Mouse (Mus musculus) ES-Bruce4 (cell line): ENCODE data around the gene Ccdc33. TPM values are rescaled to one million over a fixed set of nuclear protein-coding genes. Genes with fewer than 3 reads are reported as not detected.

Source experiments
- H3K27ac ChIP-seq: 2 replicates; pipeline ENCODE4 v1.5.1; 2012; ENCODE audit warnings: low read length, inconsistent platforms; ENCODE audit not compliant: insufficient read depth
- H3K27me3 ChIP-seq: 2 replicates; pipeline ENCODE4 v1.6.1; 2012; ENCODE audit warnings: mild to moderate bottlenecking, low read length, inconsistent platforms; ENCODE audit not compliant: control insufficient read depth, poor library complexity, insufficient read depth, severe bottlenecking
- H3K36me3 ChIP-seq: 2 replicates; pipeline ENCODE4 v1.6.1; 2012; ENCODE audit warnings: inconsistent platforms, mild to moderate bottlenecking, low read length, moderate library complexity; ENCODE audit not compliant: control insufficient read depth, poor library complexity, insufficient read depth, severe bottlenecking
- H3K4me1 ChIP-seq: one replicate; pipeline ENCODE4 v1.8.1; 2011; ENCODE audit warnings: low read length; ENCODE audit not compliant: control insufficient read depth, insufficient read depth
- H3K4me3 ChIP-seq: 2 replicates; pipeline ENCODE4 v1.5.1; 2011; ENCODE audit warnings: low read depth, mild to moderate bottlenecking, low read length
- H3K9ac ChIP-seq: 2 replicates; pipeline ENCODE4 v1.6.1; 2012; ENCODE audit warnings: low read depth, mild to moderate bottlenecking, inconsistent platforms; ENCODE audit not compliant: poor library complexity, severe bottlenecking
- H3K9me3 ChIP-seq: replicated peaks from 2 replicates; pipeline ENCODE4 v1.6.1; 2012; ENCODE audit warnings: mild to moderate bottlenecking, low read length, inconsistent platforms; ENCODE audit not compliant: control insufficient read depth, poor library complexity, insufficient read depth, severe bottlenecking
- CTCF ChIP-seq: IDR thresholded peaks from one replicate; pipeline ENCODE4 v1.8.1; 2011; ENCODE audit warnings: low read depth, low read length
- EP300 ChIP-seq: IDR thresholded peaks from 2 replicates; pipeline ENCODE4 v1.6.1; 2011; ENCODE audit warnings: low read depth, low read length; ENCODE audit not compliant: insufficient read depth
- POLR2A ChIP-seq: IDR thresholded peaks from one replicate; pipeline ENCODE4 v1.8.1; 2011; ENCODE audit warnings: low read length; ENCODE audit not compliant: insufficient read depth
- polyA plus RNA-seq: library from polyadenylated mRNA; stranded (reverse); fragments of >200 nt; gene quantifications from 2 replicates; pipeline ENCODE4 v1.2.4, GENCODE M21; 2011; ENCODE audit warnings: low read depth; ENCODE audit not compliant: missing spikeins, insufficient read depth, insufficient read length

Gene Ccdc33
- polyA plus RNA-seq, 1 experiment = not detected

DNA sequence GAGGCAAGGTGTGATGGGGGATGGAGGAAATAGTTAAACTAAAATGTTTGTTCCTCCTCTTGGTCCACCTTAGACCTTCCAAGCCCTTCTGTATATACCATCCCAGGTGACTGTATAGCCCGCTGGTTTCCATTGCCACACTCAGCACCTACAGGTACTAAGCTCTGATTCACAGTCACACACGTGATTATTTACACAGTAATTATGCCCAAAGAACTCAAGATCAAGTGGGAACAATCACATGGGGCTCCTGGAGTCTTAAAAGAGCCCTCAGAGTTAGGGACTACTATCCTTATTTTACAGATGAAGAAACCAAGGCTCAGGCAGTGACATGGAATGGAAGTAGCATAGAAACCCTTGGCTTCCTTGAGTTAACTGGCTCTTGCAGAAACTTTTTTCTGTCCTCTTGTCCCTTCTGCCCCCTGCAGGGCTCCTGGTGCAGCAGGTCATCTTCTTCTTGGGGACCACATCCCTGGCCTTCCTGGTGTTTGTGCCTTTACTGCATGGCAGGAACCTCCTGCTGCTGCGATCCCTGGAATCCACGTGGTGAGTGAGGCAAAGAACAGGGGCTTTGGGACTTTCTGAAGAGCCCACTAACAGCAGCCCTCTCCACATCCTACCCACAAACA is 32.2 kb upstream of the Ccdc33 start:
- no peak for TF ChIP-seq EP300
- no peak for TF ChIP-seq CTCF
- no peak for TF ChIP-seq POLR2A
- no peaks in the 10 kb centered on the region for H3K27me3 ChIP-seq
- H3K4me1 ChIP-seq = no peaks in the 10 kb centered on the region
- no peaks in the 10 kb centered on the region for H3K36me3 ChIP-seq
- H3K9ac ChIP-seq = no peak overlapping the region
- H3K4me3 ChIP-seq = no peak overlapping the region
- no peak overlapping the region for H3K27ac ChIP-seq
- H3K9me3 ChIP-seq = no peaks in the 10 kb centered on the region

DNA sequence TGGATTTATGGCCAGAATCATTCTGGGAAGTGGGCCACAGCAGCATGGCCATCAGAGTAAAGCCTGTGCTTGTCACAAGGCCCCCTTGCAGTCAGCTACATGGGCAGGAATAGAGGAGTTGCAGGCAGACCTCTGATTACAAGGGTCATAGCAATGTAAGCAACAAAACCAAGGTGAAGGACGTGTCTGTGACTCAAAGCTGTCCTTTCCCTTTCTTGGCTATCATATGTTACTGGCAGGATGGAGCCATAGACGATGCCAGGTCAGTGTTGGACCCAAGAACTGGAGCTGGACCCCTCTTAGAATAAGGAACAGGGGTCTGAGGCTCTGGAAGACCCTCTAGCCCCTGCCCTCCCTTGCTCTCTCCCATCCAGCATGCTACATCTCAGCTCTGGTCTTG is 30.2 kb upstream of the Ccdc33 start:
- no peaks in the 10 kb centered on the region for H3K9me3 ChIP-seq
- H3K9ac ChIP-seq = no peak overlapping the region
- no peak for TF ChIP-seq POLR2A
- H3K27ac ChIP-seq = no peak overlapping the region
- no peaks in the 10 kb centered on the region for H3K36me3 ChIP-seq
- no peak overlapping the region for H3K4me3 ChIP-seq
- H3K27me3 ChIP-seq = no peaks in the 10 kb centered on the region
- no peaks in the 10 kb centered on the region for H3K4me1 ChIP-seq

DNA sequence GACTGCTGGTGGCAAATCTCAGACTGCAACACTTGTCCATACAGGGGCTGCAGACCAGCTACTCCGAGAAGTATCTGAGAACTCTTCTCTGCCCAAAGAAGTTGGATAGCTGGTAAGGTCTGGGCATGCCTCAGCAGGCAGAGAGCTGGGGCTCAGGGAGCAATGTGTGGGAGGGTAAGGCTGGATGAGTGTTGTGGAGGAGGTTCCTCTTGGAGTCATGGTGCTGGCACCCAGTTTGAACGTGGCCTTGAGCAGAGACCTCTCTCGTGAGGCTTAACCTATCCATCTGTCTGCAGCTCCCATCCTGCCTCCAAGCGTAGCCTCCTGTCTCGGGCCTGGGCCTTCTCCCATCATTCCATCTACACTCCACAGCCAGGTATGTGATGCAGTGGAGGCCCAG is 26.8 kb upstream of the Ccdc33 start:
- Histone ChIP-seq H3K36me3 (no peaks in the 10 kb centered on the region), H3K9ac (no peak overlapping the region), H3K27me3 (no peaks in the 10 kb centered on the region), H3K4me1 (peaks cover 3% of the 10 kb centered on the region), H3K4me3 (no peak overlapping the region), H3K9me3 (no peaks in the 10 kb centered on the region), H3K27ac (no peak overlapping the region)
- TF ChIP-seq POLR2A (no peak), CTCF (no peak), EP300 (no peak)

DNA sequence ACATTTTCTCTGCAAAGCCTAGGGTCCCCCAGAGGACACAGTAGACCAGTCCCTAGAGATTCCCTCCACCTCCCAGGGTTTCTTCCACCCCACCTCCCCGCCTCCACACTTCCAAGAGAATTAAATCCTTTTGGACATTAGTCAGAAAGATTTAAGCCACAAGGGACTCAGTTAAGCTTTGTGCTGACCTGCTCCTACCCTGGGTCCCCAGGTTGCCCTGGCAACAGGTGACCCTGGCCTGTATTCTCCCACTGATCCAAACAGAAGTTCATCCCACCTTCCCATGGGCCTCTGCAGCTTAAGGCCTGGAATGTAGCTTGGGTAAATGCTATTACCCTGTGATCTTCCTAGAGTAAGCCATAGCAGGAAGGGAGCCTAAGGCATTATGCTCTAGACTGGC is 26.0 kb upstream of the Ccdc33 start:
- Histone ChIP-seq H3K4me1 (peaks cover 5% of the 10 kb centered on the region), H3K27ac (no peak overlapping the region), H3K36me3 (no peaks in the 10 kb centered on the region), H3K9me3 (no peaks in the 10 kb centered on the region), H3K4me3 (no peak overlapping the region), H3K27me3 (no peaks in the 10 kb centered on the region), H3K9ac (no peak overlapping the region)
- no peak for TF ChIP-seq CTCF
- no peak for TF ChIP-seq EP300
- TF ChIP-seq POLR2A = no peak

DNA sequence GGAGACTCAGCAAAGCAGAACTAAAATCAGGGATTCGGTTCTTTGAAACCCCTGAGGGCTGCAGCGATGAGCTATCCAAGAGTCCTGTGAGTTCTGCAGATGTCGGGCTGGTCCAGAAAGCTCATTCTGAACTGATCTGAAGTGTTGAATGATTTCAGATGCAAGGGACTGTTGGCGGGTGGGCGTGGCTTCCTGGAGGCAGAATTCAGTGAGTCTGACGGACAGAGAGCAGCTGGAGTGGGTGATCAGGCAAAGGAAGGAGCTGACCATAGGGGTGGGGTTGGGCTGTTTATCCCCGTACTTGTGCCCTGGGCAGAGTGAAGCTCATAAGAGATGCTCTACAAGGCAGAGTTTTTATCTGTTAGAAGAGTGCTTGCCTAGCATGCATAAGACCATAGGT is 24.8 kb upstream of the Ccdc33 start:
- H3K9me3 ChIP-seq = no peaks in the 10 kb centered on the region
- no peak overlapping the region for H3K9ac ChIP-seq
- no peak overlapping the region for H3K27ac ChIP-seq
- no peak for TF ChIP-seq CTCF
- no peak for TF ChIP-seq EP300
- TF ChIP-seq POLR2A = no peak
- H3K4me3 ChIP-seq = no peak overlapping the region
- H3K4me1 ChIP-seq = peaks cover 5% of the 10 kb centered on the region
- H3K36me3 ChIP-seq = no peaks in the 10 kb centered on the region
- H3K27me3 ChIP-seq = no peaks in the 10 kb centered on the region

DNA sequence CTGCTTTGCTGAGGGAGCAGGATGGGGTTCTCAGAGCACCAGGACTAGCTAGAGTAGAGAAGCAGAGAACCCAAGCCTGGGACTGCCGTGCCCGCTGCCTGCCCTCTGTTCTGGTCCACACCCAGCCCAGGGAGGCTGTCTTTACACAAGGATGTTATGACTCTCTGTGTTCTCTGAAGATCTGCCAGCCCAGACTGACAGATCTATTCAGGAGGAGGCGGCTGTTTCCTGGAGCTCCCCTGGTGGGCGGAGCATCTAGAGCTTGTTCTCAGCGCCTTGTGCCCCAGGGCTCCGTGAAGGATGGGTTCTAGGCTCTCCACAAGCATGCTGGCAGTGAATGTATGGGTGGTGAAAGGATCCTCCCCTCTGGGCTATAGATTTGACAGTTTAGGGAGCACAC is 21.3 kb upstream of the Ccdc33 start:
- H3K9ac ChIP-seq = no peak overlapping the region
- no peaks in the 10 kb centered on the region for H3K9me3 ChIP-seq
- TF ChIP-seq POLR2A = no peak
- TF ChIP-seq EP300 = no peak
- no peak for TF ChIP-seq CTCF
- H3K36me3 ChIP-seq = no peaks in the 10 kb centered on the region
- H3K27me3 ChIP-seq = no peaks in the 10 kb centered on the region
- H3K4me1 ChIP-seq = peaks cover 5% of the 10 kb centered on the region
- H3K4me3 ChIP-seq = no peak overlapping the region
- H3K27ac ChIP-seq = no peak overlapping the region
